Mouse (Mus musculus) left cerebral cortex, adult 2 months (tissue): ENCODE results near the gene Tas2r119. TPM values are rescaled to one million over a fixed set of nuclear protein-coding genes. Genes with fewer than 3 reads are reported as not detected.
A peak's percentile ranks its signal among the peaks of the same experiment; 100 is the strongest.
"Not testable (repeated sequence)": the region's sequence is repeated elsewhere in the genome, so short reads cannot be mapped to it uniquely, and the experiment has no call there.

Experiments used
- DNase-seq, 2 experiments: peaks; one replicate each; pipeline ENCODE4 v3.0.0; 2021 to 2022; ENCODE audit warnings: low spot score in 2 of 2, mixed read lengths in 1 of 2; ENCODE audit errors: extremely low spot score in 1 of 2
- H3K27ac ChIP-seq: fragments of 200-600 bp; 2 replicates; pipeline ENCODE4 v1.8.1; 2022
- H3K4me3 ChIP-seq: fragments of 200-600 bp; 2 replicates; pipeline ENCODE4 v1.8.1; 2022
- CTCF ChIP-seq: fragments of 200-600 bp; IDR thresholded peaks from 2 replicates; pipeline ENCODE4 v1.8.1; 2022; ENCODE audit warnings: antibody characterized with exemption, mild to moderate bottlenecking, moderate library complexity
- intact Hi-C: fragments of 180-260 bp; cut with DNase I; formaldehyde crosslinking; loops from one replicate; pipeline ENCODE4 v1.15.1; 2025
- total RNA-seq, 2 experiments: library from RNA; stranded (reverse); gene quantifications; 2 replicates each; pipeline ENCODE4 v1.2.3; 2021

Gene Tas2r119
- total RNA-seq, 2 experiments from 2014 or later = not detected

- TF ChIP-seq CTCF = no peak
- no peak for DNase-seq
- Histone ChIP-seq H3K4me3 (no peak overlapping the region), H3K27ac (no peak overlapping the region)
- intact Hi-C loops = loop anchor here (5.0 kb wide), 1 partner anchor 250 kb away; no protein-coding TSS in a partner anchor
Observed at GRCm38 (mm10) chr15:32182026-32182425, 4.9 kb downstream of the Tas2r119 start.

DNA sequence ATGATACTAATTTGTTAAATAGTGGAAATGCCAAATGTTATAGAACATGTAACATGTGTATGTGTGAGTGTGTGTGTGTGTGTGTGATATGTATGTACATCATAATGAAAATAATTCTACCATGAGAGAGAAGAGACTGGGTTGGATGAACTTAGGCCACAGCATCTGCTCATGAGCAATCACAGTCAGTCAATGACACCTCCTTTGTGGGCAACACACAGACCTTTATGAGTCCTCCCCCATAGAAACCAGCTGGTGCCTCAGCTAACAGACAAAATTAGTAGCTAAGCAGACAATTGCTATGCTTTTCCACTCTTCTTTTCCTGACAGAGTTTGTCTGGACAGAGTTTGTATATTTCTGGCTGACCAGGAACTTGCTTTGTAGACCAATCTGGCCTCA, 7.9 kb downstream of the Tas2r119 start:
- H3K4me3 ChIP-seq = no peak overlapping the region
- H3K27ac ChIP-seq = no peak overlapping the region
- no peak for DNase-seq
- no peak for TF ChIP-seq CTCF
- intact Hi-C loops = loop anchor here (5.0 kb wide), 1 partner anchor 247 kb away; no protein-coding TSS in a partner anchor

DNA sequence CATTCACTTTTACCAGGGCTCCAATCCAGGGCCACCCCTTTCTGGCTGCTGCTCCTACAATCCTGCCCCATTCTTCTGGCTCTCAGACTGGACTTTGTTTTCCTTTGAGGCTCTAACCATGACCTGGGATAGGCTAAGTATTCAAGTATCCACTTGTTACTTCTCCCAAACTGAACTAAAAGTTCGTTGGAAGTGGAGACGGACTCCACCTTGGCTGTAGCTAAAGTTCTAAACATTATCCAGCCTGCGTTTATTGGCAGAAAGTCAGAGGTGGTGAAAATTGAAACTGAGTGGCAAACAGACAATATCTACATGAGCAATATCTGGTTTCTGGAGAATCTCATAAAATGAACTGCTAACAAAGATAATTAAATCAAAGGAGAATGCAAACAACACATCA, 12.8 kb downstream of the Tas2r119 start:
- H3K4me3 ChIP-seq = no peak overlapping the region
- no peak overlapping the region for H3K27ac ChIP-seq
- no peak for TF ChIP-seq CTCF
- intact Hi-C loops = no loop called here
- DNase-seq = no peak

DNA sequence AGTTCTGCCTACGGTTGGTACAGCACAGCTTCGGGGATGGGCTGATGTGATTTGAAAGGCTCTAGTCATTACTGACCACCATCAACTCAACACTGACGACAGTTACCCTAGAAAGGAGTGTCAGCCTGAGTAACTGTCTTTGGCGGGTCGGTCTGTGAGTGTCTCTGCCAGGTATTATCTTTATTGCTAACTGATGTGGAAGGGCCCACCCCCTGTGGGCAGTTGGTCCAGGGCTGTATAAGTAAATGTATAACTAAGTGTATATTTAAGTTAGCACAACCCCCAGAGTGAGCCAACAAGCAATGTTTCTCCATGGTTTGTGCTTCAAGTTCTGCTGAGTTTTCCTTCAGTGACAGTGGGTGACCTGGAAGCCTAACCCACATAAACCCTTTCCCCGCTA, 13.3 kb downstream of the Tas2r119 start:
- no peak for TF ChIP-seq CTCF
- Histone ChIP-seq H3K4me3 (no peak overlapping the region), H3K27ac (no peak overlapping the region)
- DNase-seq = no peak
- intact Hi-C loops = no loop called here

- DNase-seq = no peak
- H3K4me3 ChIP-seq = no peak overlapping the region
- no peak for TF ChIP-seq CTCF
- no peak overlapping the region for H3K27ac ChIP-seq
- intact Hi-C loops = no loop called here
Observed at GRCm38 (mm10) chr15:32192948-32193347, 15.9 kb downstream of the Tas2r119 start.

- no peak for DNase-seq
- Histone ChIP-seq H3K4me3 (no peak overlapping the region), H3K27ac (no peak overlapping the region)
- intact Hi-C loops = no loop called here
- TF ChIP-seq CTCF = no peak
Observed at GRCm38 (mm10) chr15:32198076-32198475, 21.0 kb downstream of the Tas2r119 start.

DNA sequence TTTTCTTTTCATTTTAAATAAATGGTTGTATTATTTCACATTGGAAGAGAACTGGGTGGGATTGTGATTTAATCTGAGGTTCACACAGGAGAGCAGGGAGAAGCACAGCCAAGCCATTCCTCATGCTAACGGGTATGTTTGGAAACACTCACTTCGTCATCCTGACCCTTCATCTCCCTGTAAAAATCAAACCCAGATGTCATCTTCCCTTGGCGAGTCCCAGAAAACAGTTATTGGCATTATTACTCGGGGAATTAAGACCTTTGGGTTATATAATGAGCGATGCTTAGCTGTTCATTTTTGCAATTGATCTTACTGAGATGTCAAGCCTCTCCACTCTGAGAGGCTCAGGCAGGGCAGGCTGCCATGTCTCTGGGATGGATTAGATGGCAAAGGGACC, 21.5 kb downstream of the Tas2r119 start:
- TF ChIP-seq CTCF = no peak
- no peak overlapping the region for H3K4me3 ChIP-seq
- intact Hi-C loops = no loop called here
- H3K27ac ChIP-seq = no peak overlapping the region
- no peak for DNase-seq

DNA sequence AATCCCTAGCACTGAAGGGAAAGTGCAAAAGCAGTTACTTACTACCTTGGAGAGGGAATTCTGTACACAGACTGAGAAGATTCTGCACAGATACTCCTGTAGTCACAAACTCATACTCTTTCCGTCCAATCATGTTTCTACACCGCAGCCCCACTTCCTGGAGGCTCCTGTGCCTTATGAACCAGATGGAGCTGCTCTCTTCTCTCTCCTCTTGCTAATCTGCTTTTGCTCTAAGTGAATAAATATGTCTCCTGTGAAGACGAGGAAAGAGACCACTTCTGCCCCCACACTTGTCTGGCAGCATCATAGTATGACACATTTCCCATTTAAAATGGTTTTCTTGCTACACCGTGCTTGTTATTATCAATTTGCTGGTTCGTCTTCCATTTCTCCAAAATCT, 26.2 kb downstream of the Tas2r119 start:
- intact Hi-C loops = no loop called here
- H3K4me3 ChIP-seq = no peak overlapping the region
- H3K27ac ChIP-seq = no peak overlapping the region
- DNase-seq = no peak
- no peak for TF ChIP-seq CTCF

GRCm38 (mm10) chr15:32204908-32205307, 27.8 kb downstream of the Tas2r119 start:
- Histone ChIP-seq H3K27ac (no peak overlapping the region), H3K4me3 (no peak overlapping the region)
- peak; percentile 13 to 16 for DNase-seq
- intact Hi-C loops = no loop called here
- TF ChIP-seq CTCF = no peak

- not testable (repeated sequence) for DNase-seq, H3K4me3 ChIP-seq, H3K27ac ChIP-seq
- intact Hi-C loops = loop anchor here (1.0 kb wide), 1 partner anchor 7 kb away; no protein-coding TSS in a partner anchor
Observed at GRCm38 (mm10) chr15:32214687-32215086, 37.6 kb downstream of the Tas2r119 start.

GRCm38 (mm10) chr15:32223028-32223427, 45.9 kb downstream of the Tas2r119 start:
- no peak overlapping the region for H3K27ac ChIP-seq
- TF ChIP-seq CTCF = no peak
- no peak overlapping the region for H3K4me3 ChIP-seq
- DNase-seq = no peak
- intact Hi-C loops = no loop called here

DNA sequence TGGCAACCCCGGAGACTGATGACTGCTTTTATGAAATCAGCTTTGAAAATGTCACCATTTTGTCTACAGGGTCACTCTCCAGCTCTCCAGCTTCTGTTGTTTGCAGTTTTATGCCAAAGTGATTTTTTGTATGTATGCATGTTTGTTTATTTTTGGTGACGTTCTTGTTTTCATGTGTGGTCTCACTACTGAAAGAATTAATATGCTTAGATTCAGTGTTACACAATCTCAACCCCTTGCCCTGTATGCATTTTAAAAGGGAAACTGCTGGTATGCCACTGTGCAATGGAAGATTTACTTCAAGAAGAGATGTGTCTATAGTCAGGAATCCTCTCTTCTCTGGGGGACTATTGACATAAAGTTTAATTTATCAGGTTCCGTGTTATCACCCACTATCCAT, 48.3 kb downstream of the Tas2r119 start:
- no peak for DNase-seq
- intact Hi-C loops = no loop called here
- Histone ChIP-seq H3K4me3 (no peak overlapping the region), H3K27ac (no peak overlapping the region)
- no peak for TF ChIP-seq CTCF

DNA sequence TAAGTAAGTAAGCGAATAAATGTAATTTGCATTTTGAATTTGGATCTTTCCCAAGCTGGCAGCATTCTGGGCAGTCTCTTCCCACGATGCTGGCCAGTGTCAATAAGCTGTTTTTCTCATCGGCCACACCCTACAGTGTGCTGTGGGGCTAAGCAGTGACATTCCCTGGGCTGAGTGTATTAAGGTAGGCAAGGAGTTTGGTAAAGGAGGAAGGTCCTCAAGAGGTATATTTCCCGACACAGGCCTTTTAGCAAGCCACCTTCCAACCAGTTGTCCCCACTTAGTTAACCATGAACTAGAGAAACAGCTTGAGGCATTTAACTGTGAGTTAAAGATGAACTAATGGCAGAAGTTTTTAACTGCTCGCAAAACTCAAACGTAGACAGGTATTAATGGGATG, 49.3 kb downstream of the Tas2r119 start:
- intact Hi-C loops = no loop called here
- TF ChIP-seq CTCF = no peak
- Histone ChIP-seq H3K27ac (no peak overlapping the region), H3K4me3 (no peak overlapping the region)
- no peak for DNase-seq
